In genomic region chr8:101786876-101787275, GRCm38 (mm10) we compare ENCODE assay signal across 27 mouse cellular contexts.
DNase-seq lines count a peak whose midpoint lies in the region; ATAC-seq and TF ChIP-seq lines count a peak whose summit lies in the region.
"Had no signal": no experiment of that assay in that cellular context is flagged by ENCODE, and none has a peak within 500 bp of the region (broad histone marks: within the 10 kb centered on the region; RNA-seq: fewer than 3 reads in every experiment).

No protein-coding gene starts in this region.

- peak; percentile 54 for DNase-seq in forebrain, embryonic 14.5 days (ENCODE audit: low spot score)
- DNase-seq in layer of hippocampus, adult 2 months (ENCODE audit: low spot score in 2 of 2): no peak
- no peak for DNase-seq in layer of hippocampus, adult 18-20 months (ENCODE audit: low spot score in 2 of 2)
- DNase-seq in brain, embryonic 14.5 days (ENCODE audit: low read depth): peak; percentile 65
- DNase-seq: adrenal gland, adult 8-10 months; adrenal gland, postnatal 14 days; adrenal gland, postnatal 36 days; B cell, adult 2 months; cerebellum, adult 11 months; cerebellum, adult 18-20 months; cerebellum, adult 8-10 months; cerebellum, adult 9-11 months; cerebellum, postnatal 14 days; cerebellum, postnatal 36 days; embryo, embryonic 11 days had no signal

- no peaks in the 10 kb centered on the region for H3K4me1 ChIP-seq in forebrain, embryonic 14.5 days (ENCODE audit: control insufficient read depth, insufficient read depth, low read length)
- H3K4me1 ChIP-seq in forebrain, embryonic 16.5 days (replicated peaks; ENCODE audit: control insufficient read depth, insufficient read depth, low read length): no peaks in the 10 kb centered on the region
- H3K4me1 ChIP-seq: embryonic facial prominence, embryonic 13.5 days; embryonic facial prominence, embryonic 15.5 days; forebrain, embryonic 10.5 days; forebrain, embryonic 12.5 days; forebrain, embryonic 15.5 days had no signal

- ATAC-seq in forebrain, embryonic 14.5 days: no peak
- ATAC-seq in forebrain, embryonic 16.5 days: no peak
- ATAC-seq: activated CD4-positive, CD25-positive, alpha-beta regulatory T cell, adult 4 months; CD4-positive, CD25-positive, alpha-beta regulatory T cell, adult 4 months; forebrain, embryonic 15.5 days; Patski had no signal

- no peak overlapping the region for H3K4me3 ChIP-seq in forebrain, embryonic 14.5 days (ENCODE audit: low read depth, low read length)
- no peak overlapping the region for H3K4me3 ChIP-seq in forebrain, embryonic 16.5 days (replicated peaks; ENCODE audit: low read length)
- no peak overlapping the region for H3K4me3 ChIP-seq in layer of hippocampus, adult 2 months
- H3K4me3 ChIP-seq: embryonic facial prominence, embryonic 13.5 days; embryonic facial prominence, embryonic 15.5 days; erythroblast, embryonic 14.5 days; forebrain, embryonic 10.5 days; forebrain, embryonic 12.5 days; forebrain, embryonic 15.5 days had no signal

- H3K27ac ChIP-seq in forebrain, embryonic 14.5 days (ENCODE audit: low read depth, low read length): no peak overlapping the region
- no peak overlapping the region for H3K27ac ChIP-seq in forebrain, embryonic 16.5 days (ENCODE audit: low read length)
- peak overlapping the region; percentile 82 for H3K27ac ChIP-seq in layer of hippocampus, adult 2 months
- H3K27ac ChIP-seq: embryonic facial prominence, embryonic 13.5 days; embryonic facial prominence, embryonic 15.5 days; forebrain, embryonic 10.5 days; forebrain, embryonic 12.5 days; forebrain, embryonic 15.5 days had no signal

- H3K4me2 ChIP-seq in forebrain, embryonic 14.5 days (ENCODE audit: low read length): no peak overlapping the region
- no peak overlapping the region for H3K4me2 ChIP-seq in forebrain, embryonic 16.5 days (ENCODE audit: low read length)
- H3K4me2 ChIP-seq: embryonic facial prominence, embryonic 13.5 days; embryonic facial prominence, embryonic 15.5 days; forebrain, embryonic 12.5 days; forebrain, embryonic 15.5 days had no signal

- H3K36me3 ChIP-seq in forebrain, embryonic 14.5 days (ENCODE audit: control insufficient read depth, insufficient read depth, low read length): no peaks in the 10 kb centered on the region
- H3K36me3 ChIP-seq in forebrain, embryonic 16.5 days (ENCODE audit: control insufficient read depth, insufficient read depth): no peaks in the 10 kb centered on the region
- H3K36me3 ChIP-seq: embryonic facial prominence, embryonic 13.5 days; embryonic facial prominence, embryonic 15.5 days; forebrain, embryonic 10.5 days; forebrain, embryonic 12.5 days; forebrain, embryonic 15.5 days; G1E had no signal

- no peak overlapping the region for H3K9ac ChIP-seq in forebrain, embryonic 14.5 days (ENCODE audit: low read length)
- no peak overlapping the region for H3K9ac ChIP-seq in forebrain, embryonic 16.5 days (replicated peaks; ENCODE audit: low read depth, low read length)
- H3K9ac ChIP-seq: embryonic facial prominence, embryonic 13.5 days; embryonic facial prominence, embryonic 15.5 days; forebrain, embryonic 12.5 days; forebrain, embryonic 15.5 days had no signal

- no peaks in the 10 kb centered on the region for H3K27me3 ChIP-seq in forebrain, embryonic 14.5 days (replicated peaks; ENCODE audit: control insufficient read depth, insufficient read depth, low read length)
- H3K27me3 ChIP-seq in forebrain, embryonic 16.5 days (replicated peaks; ENCODE audit: control insufficient read depth, insufficient read depth, low read length): no peaks in the 10 kb centered on the region
- H3K27me3 ChIP-seq: CH12.LX; embryonic facial prominence, embryonic 13.5 days; embryonic facial prominence, embryonic 15.5 days; forebrain, embryonic 12.5 days; forebrain, embryonic 15.5 days; Patski had no signal

- no peak for TF ChIP-seq POLR2A in brain, embryonic 14.5 days (IDR thresholded peaks at IDR 0.05; ENCODE audit: borderline replicate concordance, extremely low read depth, insufficient read depth, insufficient read length, poor library complexity, severe bottlenecking)

- no peak for TF ChIP-seq CTCF in layer of hippocampus, adult 2 months (conservative IDR thresholded peaks at IDR 0.05)
- TF ChIP-seq CTCF in brain, embryonic 14.5 days (IDR thresholded peaks at IDR 0.05; ENCODE audit: borderline replicate concordance, extremely low read depth, insufficient read depth, insufficient read length): no peak

- H3K9me3 ChIP-seq in forebrain, embryonic 14.5 days (replicated peaks; ENCODE audit: control insufficient read depth, low read length): no peaks in the 10 kb centered on the region
- H3K9me3 ChIP-seq in forebrain, embryonic 16.5 days (ENCODE audit: control insufficient read depth, low read length): no peaks in the 10 kb centered on the region
- H3K9me3 ChIP-seq: embryonic facial prominence, embryonic 13.5 days; embryonic facial prominence, embryonic 15.5 days; forebrain, embryonic 10.5 days; forebrain, embryonic 12.5 days; forebrain, embryonic 15.5 days had no signal

Comparison
In these comparisons a context has a peak if more than half of its experiments do, and no peak if none do; other contexts are left out.
1. DNase-seq: peak in forebrain, embryonic 14.5 days (single experiment) and brain, embryonic 14.5 days (single experiment); none in layer of hippocampus, adult 2 months (0 of 2) and layer of hippocampus, adult 18-20 months (0 of 2).